Mouse (Mus musculus) ZHBTc4 (cell line): ENCODE measurements around the gene Gm20481.
"Not testable (repeated sequence)": the region's sequence is repeated elsewhere in the genome, so short reads cannot be mapped to it uniquely, and the experiment has no call there.

Experiments
- DNase-seq: peaks from one replicate; pipeline ENCODE4 v3.0.0-alpha.2; 2011; ENCODE audit warnings: low read depth, low spot score

Gene Gm20481

GRCm38 (mm10) chr17:34975581-34976492 lies 6.1 kb downstream of the Gm20481 start:
- DNase-seq, result no peak

GRCm38 (mm10) chr17:34977000-34977399 lies 7.3 kb downstream of the Gm20481 start:
- no peak for DNase-seq

GRCm38 (mm10) chr17:34978239-34978638 lies 8.5 kb downstream of the Gm20481 start:
- DNase-seq, result no peak

- no peak for DNase-seq
These were observed 9.9 kb downstream of the Gm20481 start for GRCm38 (mm10) chr17:34979631-34980030.

GRCm38 (mm10) chr17:34980655-34981054 lies 10.9 kb downstream of the Gm20481 start:
- DNase-seq, result peak; percentile 77

GRCm38 (mm10) chr17:34981690-34982180 lies 12.0 kb downstream of the Gm20481 start, which contains the start of gene Lsm2:
Gene Lsm2, plus strand, starts transcription at chr17:34981862.
- peak; percentile 95 for DNase-seq

GRCm38 (mm10) chr17:34982328-34982727 lies 12.6 kb downstream of the Gm20481 start:
- DNase-seq, result no peak

GRCm38 (mm10) chr17:34984218-34984617 lies 14.5 kb downstream of the Gm20481 start:
- peak; percentile 59 for DNase-seq

- DNase-seq, result no peak
These were observed 25.0 kb downstream of the Gm20481 start for GRCm38 (mm10) chr17:34994751-34995150.

GRCm38 (mm10) chr17:34995192-34995591 lies 25.5 kb downstream of the Gm20481 start:
- DNase-seq, result not testable (repeated sequence)

- not testable (repeated sequence) for DNase-seq
These were observed 26.2 kb downstream of the Gm20481 start for GRCm38 (mm10) chr17:34995927-34996326.

- peak; percentile 52 for DNase-seq
These were observed 26.9 kb downstream of the Gm20481 start for GRCm38 (mm10) chr17:34996411-34997141.

- no peak for DNase-seq
These were observed 27.4 kb downstream of the Gm20481 start for GRCm38 (mm10) chr17:34997142-34997483.

GRCm38 (mm10) chr17:34998526-34999430 lies 29.1 kb downstream of the Gm20481 start:
- DNase-seq, result no peak

- not testable (repeated sequence) for DNase-seq
These were observed 30.4 kb downstream of the Gm20481 start for GRCm38 (mm10) chr17:34999871-35000716.

- DNase-seq, result peak; percentile 93
These were observed 31.2 kb downstream of the Gm20481 start, which contains the start of gene Vars for GRCm38 (mm10) chr17:35000717-35001451. Gene Vars, plus strand, starts transcription at chr17:35000987.

- DNase-seq, result no peak
These were observed 31.9 kb downstream of the Gm20481 start for GRCm38 (mm10) chr17:35001452-35002152.

- no peak for DNase-seq
These were observed 32.6 kb downstream of the Gm20481 start for GRCm38 (mm10) chr17:35002153-35002865.
